Mouse (Mus musculus) testis, adult 2 months (tissue): ENCODE results near the gene Sowaha. TPM values are rescaled to one million over a fixed set of nuclear protein-coding genes. Genes with fewer than 3 reads are reported as not detected.

Source experiments
- H3K27ac ChIP-seq: fragments of 200-500 bp; 2 replicates; pipeline ENCODE4 v1.5.1; 2012; ENCODE audit warnings: low read depth, low read length; ENCODE audit not compliant: control insufficient read depth, insufficient read depth
- H3K27me3 ChIP-seq: fragments of 200-500 bp; 2 replicates; pipeline ENCODE4 v1.6.1; 2012; ENCODE audit warnings: mild to moderate bottlenecking, low read length, moderate library complexity; ENCODE audit not compliant: control insufficient read depth, insufficient read depth
- H3K36me3 ChIP-seq: fragments of 200-500 bp; 2 replicates; pipeline ENCODE4 v1.6.1; 2012; ENCODE audit warnings: mild to moderate bottlenecking, low read length; ENCODE audit not compliant: control insufficient read depth, insufficient read depth
- H3K4me1 ChIP-seq: fragments of 200-500 bp; 2 replicates; pipeline ENCODE4 v1.6.1; 2012; ENCODE audit warnings: low read length; ENCODE audit not compliant: control insufficient read depth, insufficient read depth
- H3K4me3 ChIP-seq: fragments of 200-500 bp; 2 replicates; pipeline ENCODE4 v1.5.1; 2012; ENCODE audit warnings: low read depth, mild to moderate bottlenecking, low read length, moderate library complexity, mixed read lengths; ENCODE audit not compliant: control insufficient read depth
- CTCF ChIP-seq: fragments of 200-500 bp; IDR thresholded peaks from 2 replicates; pipeline ENCODE4 v1.5.1; 2012; ENCODE audit warnings: low read depth, mild to moderate bottlenecking, inconsistent platforms, low read length, moderate library complexity; ENCODE audit not compliant: control insufficient read depth, insufficient read depth, insufficient replicate concordance
- POLR2A ChIP-seq: fragments of 200-500 bp; IDR thresholded peaks from 2 replicates; pipeline ENCODE4 v1.6.1; 2012; ENCODE audit warnings: low read depth, mild to moderate bottlenecking, inconsistent platforms, low read length, moderate library complexity; ENCODE audit not compliant: control insufficient read depth
- polyA plus RNA-seq: library from polyadenylated mRNA; depleted of rRNA; stranded (reverse); fragments of >200 nt; gene quantifications from 2 replicates; pipeline ENCODE4 v1.2.3, GENCODE M21; 2012

Sowaha gene
- polyA plus RNA-seq, 1 experiment: 0.10 TPM

- TF ChIP-seq POLR2A: no peak
- TF ChIP-seq CTCF: no peak
- peak overlapping the region; percentile 39; the same call in 1 of the 2 replicates for H3K27ac ChIP-seq
- no peaks in the 10 kb centered on the region for H3K36me3 ChIP-seq
- no peak overlapping the region for H3K4me3 ChIP-seq
- no peaks in the 10 kb centered on the region for H3K27me3 ChIP-seq
- H3K4me1 ChIP-seq: no peaks in the 10 kb centered on the region
Observed at GRCm38 (mm10) chr11:53446183-53446582, 33.9 kb downstream of the Sowaha start.

GRCm38 (mm10) chr11:53445562-53445961 lies 34.5 kb downstream of the Sowaha start:
- no peaks in the 10 kb centered on the region for H3K27me3 ChIP-seq
- H3K4me1 ChIP-seq: no peaks in the 10 kb centered on the region
- no peaks in the 10 kb centered on the region for H3K36me3 ChIP-seq
- no peak overlapping the region; the same call in 1 of the 2 replicates for H3K27ac ChIP-seq
- TF ChIP-seq CTCF (no peak), POLR2A (no peak)
- H3K4me3 ChIP-seq: no peak overlapping the region

GRCm38 (mm10) chr11:53443861-53444260 lies 36.2 kb downstream of the Sowaha start:
- Histone ChIP-seq H3K4me1 (no peaks in the 10 kb centered on the region), H3K4me3 (no peak overlapping the region), H3K27me3 (no peaks in the 10 kb centered on the region), H3K27ac (no peak overlapping the region), H3K36me3 (no peaks in the 10 kb centered on the region)
- TF ChIP-seq POLR2A: no peak
- TF ChIP-seq CTCF: peak; percentile 17; the same call in 1 of the 2 replicates

- H3K4me1 ChIP-seq: no peaks in the 10 kb centered on the region
- no peaks in the 10 kb centered on the region for H3K36me3 ChIP-seq
- no peak overlapping the region for H3K4me3 ChIP-seq
- H3K27ac ChIP-seq: no peak overlapping the region
- no peaks in the 10 kb centered on the region for H3K27me3 ChIP-seq
- TF ChIP-seq POLR2A (peak; percentile 41; the same call in 1 of the 2 replicates), CTCF (no peak)
Observed at GRCm38 (mm10) chr11:53441921-53442320, 38.2 kb downstream of the Sowaha start.

GRCm38 (mm10) chr11:53436338-53436737 lies 43.7 kb downstream of the Sowaha start:
- H3K27ac ChIP-seq: no peak overlapping the region
- no peak for TF ChIP-seq POLR2A
- no peak for TF ChIP-seq CTCF
- no peaks in the 10 kb centered on the region for H3K27me3 ChIP-seq
- peaks cover 2% of the 10 kb centered on the region for H3K4me1 ChIP-seq
- no peaks in the 10 kb centered on the region for H3K36me3 ChIP-seq
- H3K4me3 ChIP-seq: no peak overlapping the region

GRCm38 (mm10) chr11:53435504-53435903 lies 44.6 kb downstream of the Sowaha start:
- H3K36me3 ChIP-seq: no peaks in the 10 kb centered on the region
- H3K27ac ChIP-seq: no peak overlapping the region
- no peak overlapping the region for H3K4me3 ChIP-seq
- H3K4me1 ChIP-seq: peaks cover 3% of the 10 kb centered on the region
- no peaks in the 10 kb centered on the region for H3K27me3 ChIP-seq
- TF ChIP-seq POLR2A (no peak), CTCF (no peak)

GRCm38 (mm10) chr11:53433057-53433456 lies 47.0 kb downstream of the Sowaha start:
- Histone ChIP-seq H3K4me1 (peaks cover 7% of the 10 kb centered on the region), H3K36me3 (no peaks in the 10 kb centered on the region), H3K4me3 (no peak overlapping the region), H3K27ac (no peak overlapping the region), H3K27me3 (no peaks in the 10 kb centered on the region)
- TF ChIP-seq CTCF (no peak), POLR2A (no peak)
